Mouse (Mus musculus): ENCODE data around the gene Ccr3.

DNA sequence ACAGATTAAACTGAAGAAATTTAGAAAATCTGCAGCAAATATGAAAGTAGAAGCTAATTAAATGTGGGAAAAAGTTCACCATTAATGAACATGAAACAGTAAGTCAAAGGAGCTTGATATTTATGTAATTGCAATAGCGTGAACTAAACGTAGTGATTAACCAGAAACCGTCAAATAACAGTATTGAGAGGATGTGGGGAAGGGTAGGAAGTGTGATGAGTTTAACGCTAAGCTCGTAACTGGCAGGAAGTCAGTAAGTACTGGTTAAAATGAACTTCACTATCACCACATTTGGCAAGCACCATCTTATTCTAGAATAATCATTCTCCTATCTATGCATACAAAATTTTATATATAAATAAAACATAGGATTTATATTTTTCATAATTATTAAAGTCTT is 17.2 kb downstream of the Ccr3 start:
- TF ChIP-seq CTCF (conservative IDR thresholded peaks at IDR 0.05 in 1 of 2, IDR thresholded peaks at IDR 0.05 in 1 of 2; ENCODE audit: low read depth in 2 of 2, low read length in 2 of 2) (no peak), ETS1 (conservative IDR thresholded peaks at IDR 0.05; ENCODE audit: low read depth, low read length) (no peak)

All from CH12.LX (cell line).